Comparison of ENCODE assay signal across 8 mouse cellular contexts in the genomic region with DNA sequence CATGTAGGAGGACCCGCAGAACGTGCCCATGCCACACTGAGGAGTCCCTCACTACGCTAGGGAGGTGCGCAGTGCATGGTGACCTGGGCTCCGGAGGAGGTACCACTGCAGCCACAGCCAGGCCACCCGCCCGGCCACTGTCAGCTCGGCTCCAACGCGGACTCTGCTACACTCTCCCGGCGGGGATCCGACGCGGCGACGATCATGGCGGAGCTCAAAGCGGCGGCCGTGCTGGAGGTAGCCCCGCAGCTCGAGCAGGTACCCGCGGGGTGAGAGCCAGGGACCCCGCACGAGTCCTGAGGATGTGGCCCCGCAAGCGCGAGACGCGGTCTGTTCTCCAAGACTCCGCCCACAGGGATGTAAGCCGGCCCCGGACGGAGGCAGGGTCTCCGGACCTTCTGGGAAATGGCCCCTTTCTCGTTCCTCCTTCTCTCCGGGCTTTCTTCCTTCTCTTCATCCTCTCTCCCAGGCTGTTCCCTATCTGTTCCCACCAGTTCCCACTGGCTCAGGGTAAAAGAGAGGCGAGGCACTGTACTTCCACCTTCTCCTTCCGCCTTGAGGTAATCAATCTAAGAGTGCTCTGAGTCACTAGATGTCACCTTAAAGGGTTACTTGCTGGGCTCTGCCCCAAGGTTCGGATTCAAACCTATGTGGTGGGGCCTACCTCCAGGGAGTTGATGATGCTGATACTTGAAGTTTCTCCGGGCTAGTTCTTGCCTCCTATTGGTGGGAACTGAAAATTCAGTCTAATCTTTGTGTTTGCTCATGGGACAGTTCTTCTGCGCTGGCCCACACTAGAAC. TPM values are rescaled to one million over a fixed set of nuclear protein-coding genes. Genes with fewer than 3 reads are reported as not detected.
A peak's percentile ranks its signal among the peaks of the same experiment; 100 is the strongest.
DNase-seq lines count a peak whose midpoint lies in the region; ATAC-seq and TF ChIP-seq lines count a peak whose summit lies in the region.

No protein-coding gene starts in this region.

- H3K4me2 ChIP-seq in heart, embryonic 12.5 days, result peak overlapping the region; percentile 90
- H3K4me2 ChIP-seq in liver, embryonic 11.5 days, result peak overlapping the region; percentile 64

- H3K4me1 ChIP-seq in heart, embryonic 12.5 days (replicated peaks), result peaks cover 1% of the 10 kb centered on the region; the same call in 1 of the 2 replicates
- H3K4me1 ChIP-seq in liver, embryonic 11.5 days (replicated peaks; ENCODE audit: control insufficient read depth, insufficient read depth, low read length), result no peaks in the 10 kb centered on the region
- H3K4me1 ChIP-seq in olfactory bulb, adult 2 months (ENCODE audit: control insufficient read depth, insufficient read depth, low read length), result peaks cover 7% of the 10 kb centered on the region

- no peak for TF ChIP-seq CTCF in olfactory bulb, adult 2 months (IDR thresholded peaks at IDR 0.05; ENCODE audit: insufficient read depth, low read depth, low read length)

- peak; percentile 84 for ATAC-seq in frontal cortex, adult (ENCODE audit: low TSS enrichment)
- peak; percentile 53; the same call in 1 of the 2 replicates for ATAC-seq in heart, embryonic 12.5 days (ENCODE audit: insufficient number of reproducible peaks, low FRiP score)
- ATAC-seq in liver, embryonic 11.5 days (replicated peaks; ENCODE audit: low FRiP score), result peak; percentile 36

- DNase-seq in frontal cortex, adult 2 months (ENCODE audit: extremely low spot score in 1 of 2, low spot score in 1 of 2), result no peak
- peak; percentile 12 for DNase-seq in thymus, postnatal 14 days
- no peak for DNase-seq in thymus, postnatal 25 days
- DNase-seq in liver, embryonic 11.5 days (ENCODE audit: low spot score), result peak; percentile 52
- DNase-seq in layer of hippocampus, adult 9-11 months, result no peak

- H3K27me3 ChIP-seq in heart, embryonic 12.5 days (replicated peaks), result peaks cover 14% of the 10 kb centered on the region
- peaks cover 15% of the 10 kb centered on the region for H3K27me3 ChIP-seq in liver, embryonic 11.5 days (replicated peaks; ENCODE audit: control insufficient read depth, insufficient read depth, low read length)

- H3K9me3 ChIP-seq in heart, embryonic 12.5 days (replicated peaks), result no peaks in the 10 kb centered on the region
- H3K9me3 ChIP-seq in liver, embryonic 11.5 days (ENCODE audit: control insufficient read depth, low read length), result no peaks in the 10 kb centered on the region

- H3K36me3 ChIP-seq in heart, embryonic 12.5 days, result no peaks in the 10 kb centered on the region
- no peaks in the 10 kb centered on the region for H3K36me3 ChIP-seq in liver, embryonic 11.5 days (ENCODE audit: control insufficient read depth, insufficient read depth, low read length)

- 2% methylated on average over 44 of the region's 44 CpGs for WGBS in heart, embryonic 12.5 days
- 2% methylated on average over 44 of the region's 44 CpGs for WGBS in liver, embryonic 11.5 days
- WGBS in olfactory bulb, adult 2 months, result 4% methylated on average over 44 of the region's 44 CpGs

- H3K4me3 ChIP-seq in heart, embryonic 12.5 days, result peak overlapping the region; percentile 71
- H3K4me3 ChIP-seq in liver, embryonic 11.5 days (ENCODE audit: low read depth, low read length), result peak overlapping the region; percentile 57
- H3K4me3 ChIP-seq in olfactory bulb, adult 2 months (ENCODE audit: insufficient read depth, low read depth, low read length), result peak overlapping the region; percentile 43

- no peak overlapping the region for H3K27ac ChIP-seq in heart, embryonic 12.5 days (ENCODE audit: poor library complexity, severe bottlenecking)
- no peak overlapping the region for H3K27ac ChIP-seq in liver, embryonic 11.5 days (ENCODE audit: low read depth, low read length)
- no peak overlapping the region for H3K27ac ChIP-seq in olfactory bulb, adult 2 months (ENCODE audit: insufficient read depth, low read depth, low read length)

- H3K9ac ChIP-seq in heart, embryonic 12.5 days, result peak overlapping the region; percentile 69
- 0 out of 2 replicates have a peak overlapping the region, but pooled peaks have one; percentile 7 for H3K9ac ChIP-seq in liver, embryonic 11.5 days (ENCODE audit: low read depth, low read length)

- no peak for TF ChIP-seq POLR2A in olfactory bulb, adult 2 months (IDR thresholded peaks at IDR 0.05; ENCODE audit: insufficient read depth, low read depth, low read length)

RNA-seq across cellular contexts. Expression of a gene that starts 23.7 kb away (rescaled TPM):
- 8.2 and 10.2 TPM in 2 replicates for polyA plus RNA-seq in frontal cortex, adult 2 months (2012; rRNA removed)
- polyA plus RNA-seq in heart, embryonic 12.5 days (2016; fragmentation: Nextera tagmentation; extraction: Ambion mirVana), result 141 and 179 TPM in 2 replicates
- polyA plus RNA-seq in liver, embryonic 11.5 days (2014; fragmentation: Nextera tagmentation; extraction: Ambion mirVana), result 26.4 and 27.7 TPM in 2 replicates
- polyA plus RNA-seq in olfactory bulb, adult 2 months (2012; ENCODE audit: insufficient read depth, insufficient read length, low replicate concordance, missing spikeins), result not detected in 2 replicates

RNA-seq across cellular contexts. Expression of a gene that starts 51.7 kb away (rescaled TPM):
- polyA plus RNA-seq in frontal cortex, adult 2 months (2012; rRNA removed), result 0.97 and 1.3 TPM in 2 replicates
- 2.6 and 2.8 TPM in 2 replicates for polyA plus RNA-seq in heart, embryonic 12.5 days (2016; fragmentation: Nextera tagmentation; extraction: Ambion mirVana)
- 2.5 and 3.3 TPM in 2 replicates for polyA plus RNA-seq in liver, embryonic 11.5 days (2014; fragmentation: Nextera tagmentation; extraction: Ambion mirVana)
- polyA plus RNA-seq in olfactory bulb, adult 2 months (2012; ENCODE audit: insufficient read depth, insufficient read length, low replicate concordance, missing spikeins), result not detected in 2 replicates

Comparison
In these comparisons a context has a peak if more than half of its experiments do, and no peak if none do; other contexts are left out.
1. DNase-seq: peak in thymus, postnatal 14 days (single experiment) and liver, embryonic 11.5 days (single experiment); none in frontal cortex, adult 2 months (0 of 2), thymus, postnatal 25 days (single experiment) and layer of hippocampus, adult 9-11 months (single experiment).
2. Peak in every context shown above with its lines, with median percentiles within 50 percentile points of each other: ATAC-seq and H3K4me3 ChIP-seq.